Mouse (Mus musculus): Measurements from ENCODE around the gene Aurkaip1.
"Not testable (repeated sequence)": the region's sequence is repeated elsewhere in the genome, so short reads cannot be mapped to it uniquely, and the experiment has no call there.

Gene Aurkaip1

GRCm38 (mm10) chr4:155831205-155831766, at the start of gene Aurkaip1:
Aurkaip1 (plus strand) TSS chr4:155831272.
- DNase-seq (ENCODE audit: low read depth in 1 of 2, low spot score in 2 of 2), result peak; percentile 87 to 92

GRCm38 (mm10) chr4:155783486-155784080, 47.5 kb upstream of the Aurkaip1 start:
- no peak for DNase-seq (ENCODE audit: low read depth in 1 of 2, low spot score in 2 of 2)

GRCm38 (mm10) chr4:155784081-155784701, 46.9 kb upstream of the Aurkaip1 start:
- no peak for DNase-seq (ENCODE audit: low read depth in 1 of 2, low spot score in 2 of 2)

- DNase-seq (ENCODE audit: low read depth in 1 of 2, low spot score in 2 of 2), result no peak
These were observed 45.8 kb upstream of the Aurkaip1 start for GRCm38 (mm10) chr4:155785246-155785645.

GRCm38 (mm10) chr4:155785819-155786218, 45.3 kb upstream of the Aurkaip1 start, which contains the start of gene Tmem88b:
Tmem88b (minus strand) TSS chr4:155785874.
- DNase-seq (ENCODE audit: low read depth in 1 of 2, low spot score in 2 of 2), result no peak

- no peak for DNase-seq (ENCODE audit: low read depth in 1 of 2, low spot score in 2 of 2)
These were observed 42.8 kb upstream of the Aurkaip1 start for GRCm38 (mm10) chr4:155788300-155788699.

- DNase-seq (ENCODE audit: low read depth in 1 of 2, low spot score in 2 of 2), result not testable (repeated sequence)
These were observed 42.2 kb upstream of the Aurkaip1 start for GRCm38 (mm10) chr4:155788833-155789232.

- no peak for DNase-seq (ENCODE audit: low read depth in 1 of 2, low spot score in 2 of 2)
These were observed 41.0 kb upstream of the Aurkaip1 start, which contains the start of gene Ankrd65 for GRCm38 (mm10) chr4:155790021-155790489. Ankrd65 (plus strand) TSS chr4:155790439.

- no peak for DNase-seq (ENCODE audit: low read depth in 1 of 2, low spot score in 2 of 2)
These were observed 40.4 kb upstream of the Aurkaip1 start for GRCm38 (mm10) chr4:155790650-155791161.

- DNase-seq (ENCODE audit: low read depth in 1 of 2, low spot score in 2 of 2), result no peak
These were observed 39.7 kb upstream of the Aurkaip1 start for GRCm38 (mm10) chr4:155791240-155791933.

GRCm38 (mm10) chr4:155793730-155794129, 37.3 kb upstream of the Aurkaip1 start:
- no peak for DNase-seq (ENCODE audit: low read depth in 1 of 2, low spot score in 2 of 2)

GRCm38 (mm10) chr4:155802075-155802474, 29.0 kb upstream of the Aurkaip1 start:
- no peak for DNase-seq (ENCODE audit: low read depth in 1 of 2, low spot score in 2 of 2)

- no peak for DNase-seq (ENCODE audit: low read depth in 1 of 2, low spot score in 2 of 2)
These were observed 28.2 kb upstream of the Aurkaip1 start, which contains the start of gene Mrpl20 for GRCm38 (mm10) chr4:155802741-155803339. Mrpl20 (plus strand) TSS chr4:155802878.

- DNase-seq (ENCODE audit: low read depth in 1 of 2, low spot score in 2 of 2), result peak; percentile 88 to 94
These were observed 27.6 kb upstream of the Aurkaip1 start for GRCm38 (mm10) chr4:155803340-155804041.

- DNase-seq (ENCODE audit: low read depth in 1 of 2, low spot score in 2 of 2), result no peak
These were observed 23.2 kb upstream of the Aurkaip1 start for GRCm38 (mm10) chr4:155807841-155808240.

GRCm38 (mm10) chr4:155811929-155812664, 19.0 kb upstream of the Aurkaip1 start, which contains the start of gene Ccnl2:
Ccnl2 (plus strand) TSS chr4:155812489.
- peak; percentile 79 to 86 for DNase-seq (ENCODE audit: low read depth in 1 of 2, low spot score in 2 of 2)

GRCm38 (mm10) chr4:155812665-155813181, 18.3 kb upstream of the Aurkaip1 start:
- no peak for DNase-seq (ENCODE audit: low read depth in 1 of 2, low spot score in 2 of 2)

- DNase-seq (ENCODE audit: low read depth in 1 of 2, low spot score in 2 of 2), result no peak
These were observed 13.5 kb upstream of the Aurkaip1 start for GRCm38 (mm10) chr4:155817533-155817932.

GRCm38 (mm10) chr4:155821025-155821424, 10.0 kb upstream of the Aurkaip1 start:
- no peak for DNase-seq (ENCODE audit: low read depth in 1 of 2, low spot score in 2 of 2)
